Mouse (Mus musculus): ENCODE measurements around the gene Gabpb2. TPM values are rescaled to one million over a fixed set of nuclear protein-coding genes. Genes with fewer than 3 reads are reported as not detected.

Gene Gabpb2
- 10 to 100 TPM; 89.1 to 90.6 TPM for total RNA-seq (2023)

GRCm38 (mm10) chr3:95217255-95218134 lies at the start of gene Gabpb2:
Gabpb2 (minus strand) TSS chr3:95217916.

GRCm38 (mm10) chr3:95250783-95251424 lies 33.2 kb upstream of the Gabpb2 start, which contains the start of gene Bnipl:
Bnipl (minus strand) TSS chr3:95251193.

GRCm38 (mm10) chr3:95241498-95241897 lies 23.8 kb upstream of the Gabpb2 start, which contains the start of gene Gm128:
Gm128 (minus strand) TSS chr3:95241598.

GRCm38 (mm10) chr3:95231298-95232221 lies 13.8 kb upstream of the Gabpb2 start, which contains the start of gene Mllt11:
Mllt11 (minus strand) TSS chr3:95232171.

GRCm38 (mm10) chr3:95228148-95228893 lies 10.6 kb upstream of the Gabpb2 start, which contains the start of gene Cdc42se1:
Cdc42se1 (plus strand) TSS chr3:95228732.

GRCm38 (mm10) chr3:95159987-95160963 lies 57.4 kb downstream of the Gabpb2 start, which contains the start of gene Sema6c:
Sema6c (plus strand) TSS chr3:95160457.

GRCm38 (mm10) chr3:95141952-95142616 lies 75.6 kb downstream of the Gabpb2 start, which contains the start of gene Tnfaip8l2:
Tnfaip8l2 (minus strand) TSS chr3:95142360.

GRCm38 (mm10) chr3:95133680-95134101 lies 84.0 kb downstream of the Gabpb2 start, which contains the start of the genes Scnm1 and Lysmd1:
Scnm1 (minus strand) TSS chr3:95134011.
Lysmd1 (plus strand) TSS chr3:95134088.

Other genes with a start within 250 kb of the Gabpb2 start
- gene Pi4kb, start 243.2 kb downstream of the Gabpb2 start, total RNA-seq (2023): 10 to 100 TPM; 80.9 to 85.0 TPM
- gene Zfp687, start 202.5 kb downstream of the Gabpb2 start, total RNA-seq (2023): 10 to 100 TPM; 59.3 to 65.1 TPM
- gene Psmd4, start 175.3 kb downstream of the Gabpb2 start, total RNA-seq (2023): 100 to 1,000 TPM; 116 to 124 TPM
- 10 to 100 TPM; 38.6 to 42.9 TPM for gene Pip5k1a, start 111.0 kb downstream of the Gabpb2 start, total RNA-seq (2023)
- 10 to 100 TPM; 65.6 to 66.7 TPM for gene Vps72, start 106.9 kb downstream of the Gabpb2 start, total RNA-seq (2023)
- gene Tmod4, start 93.4 kb downstream of the Gabpb2 start, total RNA-seq (2023): 1 to 10 TPM; 1.4 to 2.9 TPM
- gene Scnm1, start 83.9 kb downstream of the Gabpb2 start, total RNA-seq (2023): 10 to 100 TPM; 78.0 to 81.5 TPM
- 10 to 100 TPM in 1 of 2 experiments, 1 to 10 TPM in 1; 9.6 to 10.1 TPM for gene Lysmd1, start 83.8 kb downstream of the Gabpb2 start, total RNA-seq (2023)
- 10 to 100 TPM; 45.4 to 56.4 TPM for gene Tnfaip8l2, start 75.6 kb downstream of the Gabpb2 start, total RNA-seq (2023)
- 1 to 10 TPM in 1 of 2 experiments, under 1 TPM in 1; 0.41 to 1.2 TPM for gene Sema6c, start 57.5 kb downstream of the Gabpb2 start, total RNA-seq (2023)
- 100 to 1,000 TPM; 225 to 246 TPM for gene Cdc42se1, start 10.8 kb upstream of the Gabpb2 start, total RNA-seq (2023)
- 1 to 10 TPM; 8.9 to 9.2 TPM for gene Mllt11, start 14.3 kb upstream of the Gabpb2 start, total RNA-seq (2023)
- under 1 TPM in 1 of 2 experiments, not detected in 1; 0.70 TPM for gene Gm128, start 23.7 kb upstream of the Gabpb2 start, total RNA-seq (2023)
- not detected for gene Bnipl, start 33.3 kb upstream of the Gabpb2 start, total RNA-seq (2023)
- gene Mindy1, start 63.4 kb upstream of the Gabpb2 start, total RNA-seq (2023): 10 to 100 TPM; 38.4 to 39.0 TPM
- 10 to 100 TPM; 14.6 to 16.5 TPM for gene Prune1, start 64.2 kb upstream of the Gabpb2 start, total RNA-seq (2023)
- 1 to 10 TPM; 1.2 to 2.8 TPM for gene Anxa9, start 89.3 kb upstream of the Gabpb2 start, total RNA-seq (2023)
- 100 to 1,000 TPM; 139 to 152 TPM for gene Cers2, start 96.9 kb upstream of the Gabpb2 start, total RNA-seq (2023)
- 10 to 100 TPM; 39.0 to 43.5 TPM for gene Setdb1, start 139.3 kb upstream of the Gabpb2 start, total RNA-seq (2023)
- not detected for gene 4930558C23Rik, start 184.9 kb upstream of the Gabpb2 start, total RNA-seq (2023)
- 10 to 100 TPM; 78.1 to 80.1 TPM for gene Arnt, start 216.5 kb upstream of the Gabpb2 start, total RNA-seq (2023)

All from B cell, adult 67 days (primary cell).